Mouse (Mus musculus): Measurements from ENCODE around the gene Immp2l.

- TF ChIP-seq CTCF (conservative IDR thresholded peaks at IDR 0.05; ENCODE audit: insufficient read depth, insufficient read length, low read depth, low read length): no peak
- TF ChIP-seq POLR2A (IDR thresholded peaks at IDR 0.05; ENCODE audit: low read depth, low read length): no peak
These were observed 161.6 kb downstream of the Immp2l start for GRCm38 (mm10) chr12:41185509-41185908.

Data from kidney, adult 2 months (tissue).